Mouse (Mus musculus): ENCODE data around the gene Dydc1. TPM values are rescaled to one million over a fixed set of nuclear protein-coding genes. Genes with fewer than 3 reads are reported as not detected.

The Dydc1 gene
- total RNA-seq, 2 experiments from 2014 or later = not detected

DNA sequence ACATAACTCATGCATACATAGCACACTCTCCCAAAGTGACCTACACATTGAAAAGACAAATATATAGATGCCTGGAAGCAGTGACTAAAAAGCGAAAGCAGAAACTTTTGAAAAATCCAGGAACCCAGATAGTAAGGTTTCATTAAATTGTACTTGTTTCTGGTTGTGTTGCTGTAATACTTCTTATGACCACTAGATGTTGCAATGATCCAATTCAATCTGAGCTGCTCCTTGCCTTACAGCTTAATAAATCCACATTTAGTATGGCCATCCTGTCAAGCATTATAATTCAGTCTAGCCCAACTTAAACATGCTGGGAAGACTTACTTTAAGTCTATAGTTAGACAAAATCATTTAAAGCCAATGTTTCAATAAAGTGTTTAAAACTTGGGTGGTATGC lies 21.4 kb downstream of the Dydc1 start:
- DNase-seq (ENCODE audit: low spot score in 2 of 2) = no peak
- intact Hi-C loops (cut with DNase I) = no loop called here

DNA sequence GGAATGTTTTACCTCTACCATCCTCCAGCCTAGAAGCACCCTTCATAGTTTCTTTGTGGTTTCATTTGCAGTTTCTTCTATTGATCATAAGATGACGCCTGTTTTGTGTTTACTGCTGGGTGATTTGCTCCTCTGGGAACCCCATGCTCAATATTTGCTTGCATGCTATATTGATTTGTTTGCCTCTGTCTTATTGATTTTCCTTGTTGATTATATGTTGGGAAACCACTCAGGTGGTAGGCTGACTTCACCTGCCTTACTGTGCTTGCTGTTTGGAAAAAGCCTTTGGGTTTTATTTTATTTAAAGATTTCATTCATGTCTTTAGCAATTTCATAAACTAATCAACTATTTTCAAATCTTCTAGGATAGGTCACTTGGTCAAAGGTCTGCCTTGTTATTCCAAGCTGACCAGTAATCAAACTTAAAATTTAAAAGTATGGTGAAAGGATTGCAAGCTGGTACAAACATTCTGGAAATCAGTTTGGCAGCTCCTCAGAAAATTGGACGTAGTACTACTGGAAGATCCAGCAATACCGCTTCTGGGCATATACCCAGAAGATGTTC lies 23.7 kb downstream of the Dydc1 start:
- DNase-seq (ENCODE audit: low spot score in 2 of 2) = no peak
- intact Hi-C loops (cut with DNase I) = no loop called here

- intact Hi-C loops (cut with DNase I) = no loop called here
- no peak for DNase-seq (ENCODE audit: low spot score in 2 of 2)
Measured at GRCm38 (mm10) chr14:41098726-41099125, 26.0 kb downstream of the Dydc1 start.

- intact Hi-C loops (cut with DNase I) = no loop called here
Measured at GRCm38 (mm10) chr14:41100712-41101111, 28.0 kb downstream of the Dydc1 start.

DNA sequence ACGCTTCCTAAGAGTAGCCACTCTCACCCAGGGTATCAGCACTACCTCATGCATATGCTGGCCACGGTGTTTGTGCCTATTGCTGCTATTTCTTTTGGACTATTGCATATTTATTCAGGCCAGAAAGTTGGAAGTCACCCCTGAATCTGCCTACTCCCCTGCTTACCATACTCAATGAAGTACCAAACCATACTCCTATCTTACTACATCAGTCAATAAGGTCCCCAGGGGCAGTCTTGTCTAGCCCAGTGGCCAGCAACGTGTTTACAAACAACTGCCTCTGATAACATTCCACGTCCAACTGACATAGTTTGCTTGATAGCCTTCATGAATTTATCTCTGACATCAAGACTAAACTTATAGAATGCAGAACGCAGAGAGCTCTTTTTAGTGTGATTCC lies 28.5 kb downstream of the Dydc1 start:
- intact Hi-C loops (cut with DNase I) = no loop called here
- no peak for DNase-seq (ENCODE audit: low spot score in 2 of 2)

More at GRCm38 (mm10) chr14:41100712-41101111, 28.0 kb downstream of the Dydc1 start:
- DNase-seq (ENCODE audit: low spot score in 2 of 2) = no peak

DNA sequence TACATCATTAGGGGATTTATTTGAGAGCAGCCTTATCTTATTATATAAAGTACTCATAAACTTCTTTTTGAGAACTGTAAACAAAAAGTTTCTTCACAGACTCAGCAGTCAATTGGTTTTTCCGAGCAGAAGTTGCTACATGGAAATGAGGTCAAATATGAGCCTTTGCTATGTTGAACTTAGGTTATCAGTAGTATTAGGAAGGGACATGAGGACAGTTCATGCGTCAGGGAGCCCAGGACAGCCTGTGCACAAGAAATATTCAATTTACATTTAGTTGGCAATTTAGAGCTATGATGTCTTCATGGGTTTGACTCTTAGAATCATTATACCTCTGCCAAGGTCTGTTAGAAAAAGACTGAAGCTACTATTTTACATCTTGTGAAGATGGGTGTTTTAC lies 29.6 kb downstream of the Dydc1 start:
- intact Hi-C loops (cut with DNase I) = no loop called here
- DNase-seq (ENCODE audit: low spot score in 2 of 2) = no peak

DNA sequence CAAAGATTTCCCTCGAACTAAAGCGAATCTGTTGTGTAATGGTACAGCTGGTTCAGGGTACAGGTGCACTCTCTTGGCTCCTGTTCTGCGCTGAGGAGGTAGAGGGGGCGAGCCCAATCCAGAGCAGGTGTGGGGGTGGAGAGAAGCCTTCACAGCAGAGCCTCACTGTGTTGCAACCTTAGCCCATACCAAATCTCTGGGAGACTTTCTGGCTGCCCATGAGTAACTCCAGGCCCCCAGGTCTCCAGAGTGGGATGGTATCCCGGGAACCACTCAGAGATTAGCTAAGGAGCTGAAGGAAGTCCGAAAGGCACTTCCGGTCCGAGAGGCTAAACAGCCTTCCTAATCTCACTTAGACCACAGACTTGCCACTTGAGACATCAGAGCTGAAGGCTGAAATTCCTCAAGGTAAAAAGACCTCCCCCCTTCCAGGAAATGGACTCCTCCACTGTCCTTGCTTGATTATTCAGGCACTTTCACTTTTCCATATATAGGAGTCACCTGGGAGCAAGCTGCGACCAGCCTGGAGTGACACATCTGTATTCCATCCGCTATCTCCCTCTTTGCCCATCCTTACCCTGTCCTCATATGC lies 32.2 kb downstream of the Dydc1 start, which contains the start of gene Mat1a:
Gene Mat1a, plus strand, starts transcription at position 183 of the 592 bp plus-strand sequence.
- no peak for DNase-seq (ENCODE audit: low spot score in 2 of 2)
- intact Hi-C loops (cut with DNase I) = no loop called here

GRCm38 (mm10) chr14:41111031-41111668 lies 38.4 kb downstream of the Dydc1 start:
- intact Hi-C loops (cut with DNase I) = no loop called here
- DNase-seq (ENCODE audit: low spot score in 2 of 2) = no peak

GRCm38 (mm10) chr14:41112944-41113343 lies 40.2 kb downstream of the Dydc1 start:
- DNase-seq (ENCODE audit: low spot score in 2 of 2) = no peak
- intact Hi-C loops (cut with DNase I) = no loop called here

GRCm38 (mm10) chr14:41116271-41116670 lies 43.6 kb downstream of the Dydc1 start:
- intact Hi-C loops (cut with DNase I) = no loop called here
- no peak for DNase-seq (ENCODE audit: low spot score in 2 of 2)

GRCm38 (mm10) chr14:41124683-41125082 lies 52.0 kb downstream of the Dydc1 start:
- intact Hi-C loops (cut with DNase I) = no loop called here
- no peak for DNase-seq (ENCODE audit: low spot score in 2 of 2)

- intact Hi-C loops (cut with DNase I) = loop anchor here (1.0 kb wide), 1 partner anchor 34 kb away; no protein-coding TSS in a partner anchor
- DNase-seq (ENCODE audit: low spot score in 2 of 2) = peak in 1 of 2 experiments; percentile 14
Measured at GRCm38 (mm10) chr14:41127997-41128396, 55.3 kb downstream of the Dydc1 start.

- no peak for DNase-seq (ENCODE audit: low spot score in 2 of 2)
- intact Hi-C loops (cut with DNase I) = no loop called here
Measured at GRCm38 (mm10) chr14:41131540-41131939, 58.8 kb downstream of the Dydc1 start, which contains the start of gene Sftpa1. Gene Sftpa1 (plus strand): TSS chr14:41131782.

GRCm38 (mm10) chr14:41137006-41137405 lies 64.3 kb downstream of the Dydc1 start:
- intact Hi-C loops (cut with DNase I) = no loop called here
- no peak for DNase-seq (ENCODE audit: low spot score in 2 of 2)

GRCm38 (mm10) chr14:41140686-41141085 lies 68.0 kb downstream of the Dydc1 start:
- intact Hi-C loops (cut with DNase I) = no loop called here
- DNase-seq (ENCODE audit: low spot score in 2 of 2) = no peak

Other genes starting within 250 kb of the Dydc1 start
- 1 to 10 TPM; 2.7 to 7.9 TPM for gene Sh2d4b, start 179.6 kb upstream of the Dydc1 start, total RNA-seq (2021)
- 10 to 100 TPM; 54.2 to 56.6 TPM for gene Tspan14, start 106.1 kb upstream of the Dydc1 start, total RNA-seq (2021)
- 100 to 1,000 TPM; 118 to 125 TPM for gene Fam213a, start 59.1 kb upstream of the Dydc1 start, total RNA-seq (2021)
- 1 to 10 TPM in 1 of 2 experiments, not detected in 1; 1.4 TPM for gene Dydc2, start 3.7 kb upstream of the Dydc1 start, total RNA-seq (2021)
- gene Mat1a, start 32.1 kb downstream of the Dydc1 start, total RNA-seq (2021) = not detected
- gene Sftpa1, start 58.9 kb downstream of the Dydc1 start, total RNA-seq (2021) = not detected
- not detected for gene Mbl1, start 78.5 kb downstream of the Dydc1 start, total RNA-seq (2021)
- gene Sftpd, start 112.2 kb downstream of the Dydc1 start, total RNA-seq (2021) = not detected
- gene Gm2832, start 205.9 kb downstream of the Dydc1 start, total RNA-seq (2021) = under 1 TPM; 0.39 to 0.61 TPM

Data from left cerebral cortex, postnatal 36 days (tissue).